Mouse (Mus musculus) CD8-positive naive resting alpha-beta T cell, adult 2 months (primary cell): ENCODE results near the gene Ugcg.

Experiments used
- DNase-seq, 2 experiments: peaks; one replicate each; pipeline ENCODE4 v3.0.0; 2022; ENCODE audit warnings: low read depth in 2 of 2, low spot score in 2 of 2

Ugcg gene

DNA sequence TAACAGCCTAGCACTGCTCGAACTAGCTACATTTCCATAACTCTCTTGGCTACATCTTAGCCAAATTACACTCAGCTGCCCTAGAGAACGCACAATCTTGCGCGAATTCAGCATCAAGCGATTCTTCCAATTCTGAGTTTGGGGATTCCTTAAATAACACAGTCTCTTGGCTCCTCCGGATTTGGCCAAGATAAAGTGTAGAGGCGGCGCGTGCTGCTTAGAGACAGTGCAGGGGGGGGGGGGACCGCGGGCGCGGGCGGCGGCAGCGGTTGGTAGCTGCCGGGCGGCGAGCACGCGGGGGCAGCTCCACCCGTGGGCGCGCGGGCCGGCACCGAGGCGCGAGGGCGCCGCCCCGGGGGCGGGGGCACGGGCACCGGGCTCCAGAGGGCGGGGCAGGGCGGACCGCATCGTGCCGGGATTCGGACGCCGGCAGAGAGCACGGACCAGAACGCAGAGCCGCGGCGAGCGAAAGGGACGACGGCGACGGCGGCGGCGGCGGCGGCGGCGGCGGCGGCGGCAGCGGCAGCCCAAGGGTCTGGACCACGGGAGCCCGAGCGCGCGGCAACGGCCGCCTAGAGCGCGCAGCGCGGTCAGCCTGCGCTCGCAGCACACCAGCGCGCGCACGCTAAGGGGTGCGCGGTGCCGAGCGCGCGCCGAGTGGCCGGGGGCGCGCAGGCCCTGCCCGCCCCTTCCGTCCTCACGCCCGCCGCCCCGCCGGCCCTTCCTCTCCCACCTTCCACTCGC, at the start of gene Ugcg:
TSS of gene Ugcg (plus strand) at position 456 of the 744 bp plus-strand sequence.
- peak in 1 of 2 experiments; percentile 48 for DNase-seq

DNA sequence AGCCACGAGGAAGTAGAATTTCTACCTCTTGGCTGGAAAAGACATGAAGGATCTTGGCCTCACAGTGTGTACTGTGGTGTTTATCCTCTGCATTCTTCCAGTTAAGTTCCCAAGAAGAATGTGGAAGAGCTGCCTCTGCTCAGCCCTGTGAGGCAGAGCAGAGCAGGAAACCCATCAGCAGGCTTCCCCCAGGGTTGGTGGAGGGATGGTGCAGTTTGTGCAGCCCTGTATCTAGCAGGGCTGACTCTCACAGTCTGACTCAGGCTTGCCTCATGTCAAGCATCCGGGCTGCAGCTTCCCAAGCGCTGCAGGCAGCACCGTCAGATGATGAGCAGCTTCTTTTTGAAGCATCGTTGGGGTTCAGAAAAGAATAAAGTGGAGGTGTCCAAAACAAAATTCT, 40.0 kb upstream of the Ugcg start:
- no peak for DNase-seq

DNA sequence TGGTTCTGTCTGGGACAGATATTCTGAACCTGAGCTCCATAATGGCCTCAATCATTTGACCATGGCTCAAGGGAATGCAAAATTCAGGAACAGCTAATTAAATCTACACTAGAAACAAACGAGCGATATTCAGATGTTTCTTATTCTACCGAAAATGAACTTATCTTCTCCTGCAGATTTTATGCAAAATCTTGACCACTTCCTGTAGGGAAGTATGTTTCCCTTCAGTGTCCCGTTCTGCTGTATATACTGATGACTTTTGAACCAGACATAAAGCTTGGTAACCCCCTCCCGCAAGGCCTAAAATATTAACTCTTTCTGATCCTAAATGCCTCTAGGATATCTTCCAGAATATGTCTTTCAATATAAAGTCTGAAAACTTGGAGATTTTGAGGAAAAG, 38.1 kb upstream of the Ugcg start:
- DNase-seq = no peak

- DNase-seq = no peak
These were observed 37.1 kb upstream of the Ugcg start for GRCm38 (mm10) chr4:59151953-59152352.

DNA sequence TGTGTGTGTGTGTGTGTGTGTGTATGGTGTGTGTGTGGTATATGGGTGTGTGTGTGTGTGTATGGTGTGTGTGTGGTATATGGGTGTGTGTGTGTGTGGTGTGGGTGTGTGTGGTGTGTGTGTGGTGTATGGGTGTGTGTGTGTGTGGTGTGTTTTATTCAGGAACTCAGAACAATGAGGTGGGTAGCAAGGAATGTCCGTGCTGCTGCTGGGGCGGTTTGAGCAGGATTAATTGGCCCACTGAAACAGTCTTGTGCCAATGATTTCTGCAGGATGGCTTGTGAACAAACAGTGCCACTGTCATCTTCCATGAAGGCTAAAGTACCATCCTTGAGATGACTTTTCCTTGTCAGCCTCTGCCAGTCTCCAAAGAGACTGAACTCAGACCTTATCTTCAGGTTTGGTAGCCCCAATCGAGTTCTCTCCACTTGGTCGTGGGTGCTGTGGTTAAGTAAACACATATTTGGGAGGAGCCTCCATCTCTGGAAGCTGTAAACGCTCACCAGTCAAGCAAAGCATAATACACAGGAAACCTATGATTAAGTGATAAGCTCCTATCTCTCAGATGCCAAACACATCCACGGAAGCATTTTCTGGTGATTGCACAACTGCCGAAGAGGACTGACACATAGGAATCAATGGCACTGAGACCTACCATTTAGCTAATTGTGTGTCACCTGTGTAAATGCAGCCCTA, 32.0 kb upstream of the Ugcg start:
- DNase-seq = no peak

DNA sequence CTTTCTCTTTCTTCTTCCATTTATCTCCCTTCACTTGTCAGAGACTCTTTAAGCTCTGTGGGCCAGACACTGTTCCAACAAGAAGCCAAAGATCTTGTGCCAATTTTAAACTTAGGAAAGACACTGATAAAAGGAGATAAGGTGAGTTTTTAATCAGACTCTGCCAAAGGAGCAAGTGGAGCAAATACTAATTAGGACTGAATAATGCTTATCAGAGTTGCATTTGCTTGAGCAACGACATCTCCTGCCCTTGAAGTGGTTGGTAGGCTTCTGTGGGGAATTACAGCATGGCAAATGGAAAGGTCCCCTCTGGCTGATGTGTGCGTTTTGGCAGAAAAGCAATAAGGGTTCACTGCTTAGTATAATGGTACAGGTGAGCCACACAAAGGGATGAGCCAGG, 31.4 kb upstream of the Ugcg start:
- DNase-seq = no peak

GRCm38 (mm10) chr4:59160289-59160688, 28.8 kb upstream of the Ugcg start:
- no peak for DNase-seq

GRCm38 (mm10) chr4:59160959-59161670, 27.9 kb upstream of the Ugcg start:
- DNase-seq = no peak

DNA sequence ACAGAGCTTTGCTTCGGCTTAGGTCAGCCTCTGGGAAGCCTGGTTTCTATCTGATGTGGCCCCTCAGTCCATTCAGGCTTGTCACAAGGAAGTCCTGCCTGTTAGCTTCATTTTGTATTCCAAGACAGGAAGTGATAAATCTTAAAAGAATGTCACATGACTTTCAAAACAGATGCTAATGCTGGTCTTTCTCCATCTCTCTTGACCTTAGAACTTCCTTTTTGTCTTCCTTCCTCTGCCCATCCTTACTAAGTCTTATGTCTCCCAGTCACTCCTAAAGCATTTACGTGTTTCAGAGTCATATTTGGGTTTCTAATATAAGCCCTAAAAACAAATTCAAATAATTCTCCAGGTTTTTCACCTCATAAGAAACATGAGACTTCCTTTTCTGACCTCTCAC, 25.0 kb upstream of the Ugcg start:
- no peak for DNase-seq

- peak; percentile 31 to 49 for DNase-seq
These were observed 21.7 kb upstream of the Ugcg start for GRCm38 (mm10) chr4:59167251-59167847.

DNA sequence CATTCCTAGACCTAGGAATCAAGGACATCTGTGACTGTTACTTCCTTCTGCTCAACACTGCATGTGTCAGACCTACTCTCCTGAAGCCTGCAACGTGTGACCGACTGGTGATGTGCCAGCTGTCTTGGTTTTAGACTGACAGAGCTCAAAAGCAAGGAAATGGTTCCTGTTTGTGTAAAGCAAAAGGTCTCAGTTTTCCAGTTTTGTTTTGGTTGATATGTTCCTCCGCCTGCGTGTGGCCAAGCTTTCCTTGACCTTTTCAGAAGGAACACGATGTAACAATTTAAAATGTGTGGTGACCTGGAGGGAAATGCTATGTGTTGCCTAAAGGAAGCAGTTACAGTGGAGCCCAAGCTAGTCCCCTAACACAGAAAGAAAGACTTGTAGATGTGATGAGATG, 19.1 kb upstream of the Ugcg start:
- no peak for DNase-seq

- DNase-seq = no peak
These were observed 16.4 kb upstream of the Ugcg start for GRCm38 (mm10) chr4:59172616-59173015.

GRCm38 (mm10) chr4:59173181-59173922, 15.7 kb upstream of the Ugcg start:
- no peak for DNase-seq

DNA sequence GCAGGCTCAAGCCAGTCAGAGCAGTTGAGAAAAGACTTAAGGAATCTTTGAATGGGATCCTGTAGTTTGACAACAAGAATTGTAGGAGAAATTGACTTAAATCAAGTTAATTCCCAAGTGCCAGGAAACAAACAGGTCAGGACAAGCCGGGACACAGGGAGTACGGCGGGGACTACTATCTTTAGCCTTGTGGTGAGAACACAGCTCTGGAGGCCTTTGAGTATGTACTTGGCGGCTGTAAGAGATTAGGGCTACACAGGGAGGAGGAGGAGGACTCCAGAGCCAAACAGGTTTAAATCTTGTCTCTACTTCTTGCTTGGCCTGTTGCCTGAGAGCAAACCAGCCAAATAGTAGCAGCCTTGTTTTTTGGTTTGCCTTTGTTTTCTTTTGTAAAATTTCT, 14.1 kb upstream of the Ugcg start:
- DNase-seq = no peak

DNA sequence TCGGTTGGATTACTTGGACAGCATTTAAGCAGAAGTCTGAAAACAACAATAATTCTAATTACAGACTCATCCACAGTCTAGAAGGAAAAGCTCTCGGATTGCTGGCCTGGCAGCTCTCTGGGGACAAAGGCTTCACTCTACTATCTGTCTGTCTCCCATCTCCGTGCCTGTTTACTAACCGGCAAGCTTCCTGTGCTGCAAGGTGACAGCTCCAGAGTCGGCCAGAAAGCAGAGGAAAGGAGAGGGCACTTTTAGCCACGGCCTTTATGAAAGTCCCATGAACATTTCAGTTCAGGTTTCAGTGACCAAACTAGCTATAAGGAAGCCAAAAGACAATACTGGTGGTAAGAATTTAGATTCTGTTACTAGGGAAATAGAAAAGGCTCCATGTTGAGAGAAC, 13.1 kb upstream of the Ugcg start:
- no peak for DNase-seq

DNA sequence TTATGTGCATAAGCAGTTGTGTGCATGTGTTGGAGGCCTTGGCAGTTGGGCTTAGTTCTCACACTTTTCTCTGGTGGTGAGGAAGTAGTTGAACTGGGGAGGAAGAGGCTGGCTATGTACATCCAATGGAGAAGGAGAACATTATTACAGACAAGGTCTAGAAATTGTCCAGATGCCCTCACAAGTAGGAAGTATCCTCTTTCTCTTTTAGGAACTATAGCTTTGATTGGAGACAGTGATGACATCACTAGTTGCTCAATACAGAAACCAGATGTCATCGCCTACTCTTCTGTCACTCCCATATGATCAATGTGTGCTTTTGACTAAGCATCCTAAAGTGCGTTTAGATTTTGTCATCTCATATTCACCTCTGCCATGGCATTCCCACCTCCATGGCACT, 11.5 kb upstream of the Ugcg start:
- DNase-seq = no peak

DNA sequence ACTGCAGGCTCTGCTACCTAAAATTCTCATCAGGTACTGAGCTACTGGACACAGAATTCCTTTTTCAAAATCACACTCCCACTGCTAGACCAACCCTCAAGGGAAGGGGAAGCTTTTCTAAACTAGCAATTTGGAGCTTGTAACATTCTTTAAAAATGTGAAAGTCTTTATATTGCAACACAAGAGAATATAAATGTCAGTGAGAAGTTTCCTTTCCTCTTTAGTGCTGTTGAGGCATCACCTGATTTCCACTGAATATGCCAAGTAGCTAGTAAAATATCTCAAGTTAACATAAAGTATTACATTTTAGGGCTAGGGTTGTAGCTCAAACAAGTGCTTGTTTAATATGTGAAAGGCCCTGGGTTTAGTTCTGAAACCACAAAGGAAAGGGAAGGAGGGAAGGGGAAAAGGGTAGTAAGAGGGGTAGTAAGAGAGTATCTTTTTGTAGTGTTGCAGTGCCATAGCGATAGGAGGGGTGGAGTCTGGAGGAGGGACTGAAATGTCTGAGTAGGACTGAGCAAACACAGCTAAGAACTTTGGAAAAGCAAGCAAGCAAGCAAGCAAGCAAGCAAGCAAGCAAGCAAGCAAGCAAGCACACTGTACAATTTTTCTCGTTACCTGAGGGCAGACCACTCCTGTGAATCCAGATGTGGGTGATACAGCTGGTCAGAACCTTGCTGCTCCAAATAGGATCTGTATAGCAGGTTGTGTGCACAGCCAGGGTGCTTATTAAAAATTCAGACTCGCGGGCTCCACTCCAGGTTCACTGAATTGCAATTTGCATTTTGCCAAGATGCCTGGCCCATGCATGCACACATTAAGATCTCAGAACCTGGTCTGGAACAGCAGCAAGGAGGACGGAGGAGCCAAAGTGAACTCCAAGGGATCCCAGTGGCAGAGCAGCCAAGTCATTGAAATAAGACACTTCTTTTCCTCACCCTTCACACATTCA, 7.5 kb upstream of the Ugcg start:
- no peak for DNase-seq

DNA sequence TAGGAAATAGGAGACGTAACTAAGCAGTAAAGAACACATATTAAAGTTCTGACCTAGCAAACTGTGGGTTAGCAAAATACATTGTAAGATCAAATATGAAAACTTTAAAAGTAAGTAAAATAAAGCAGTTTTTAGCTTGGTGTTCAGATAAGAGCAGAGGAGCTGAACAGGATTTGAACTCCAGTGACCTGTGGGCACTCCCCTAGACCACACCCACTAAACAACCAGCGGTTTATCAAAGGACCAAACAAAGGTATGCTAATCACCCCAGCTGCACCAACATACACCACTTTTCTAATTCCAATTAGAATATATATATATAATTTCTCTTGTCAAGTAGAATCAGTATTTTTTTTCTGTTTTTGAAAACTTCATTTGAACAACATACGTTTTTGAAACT, 3.4 kb upstream of the Ugcg start:
- no peak for DNase-seq

GRCm38 (mm10) chr4:59187289-59187688, 1.8 kb upstream of the Ugcg start:
- peak in 1 of 2 experiments; percentile 72 for DNase-seq

DNA sequence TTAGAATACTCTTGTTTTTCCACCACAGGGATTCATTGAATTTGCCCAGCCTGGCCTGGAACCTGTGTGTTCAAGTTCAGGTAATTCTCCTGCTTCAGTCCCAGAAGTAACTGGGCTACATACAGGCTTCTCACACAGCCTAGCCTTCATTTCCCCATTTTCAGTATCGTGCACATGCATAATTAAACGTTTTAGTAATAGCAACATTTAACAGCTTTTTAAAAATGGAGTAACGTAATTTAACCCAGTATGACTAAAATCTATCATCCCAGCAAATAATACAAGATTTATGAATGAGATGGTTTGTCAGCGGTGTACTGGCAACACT, 619 bp upstream of the Ugcg start:
- no peak for DNase-seq
